Mouse (Mus musculus) megakaryocyte, embryonic 14.5 days (primary cell): ENCODE measurements at regions not wholly inside any gene's neighbourhood (a gene's known extent, or its start where the extent isn't known, plus 50 kb on each side); places are given as distances from the start of the nearest gene placed in this dataset.

Experiments
- FLI1 ChIP-seq: IDR thresholded peaks from 2 replicates; pipeline ENCODE4 v1.6.1; 2012; ENCODE audit warnings: low read length, inconsistent platforms, mixed read lengths
- GATA1 ChIP-seq: IDR thresholded peaks from 3 replicates; pipeline ENCODE4 v1.6.1; 2012; ENCODE audit warnings: mixed read lengths, low read length, inconsistent platforms, borderline replicate concordance

DNA sequence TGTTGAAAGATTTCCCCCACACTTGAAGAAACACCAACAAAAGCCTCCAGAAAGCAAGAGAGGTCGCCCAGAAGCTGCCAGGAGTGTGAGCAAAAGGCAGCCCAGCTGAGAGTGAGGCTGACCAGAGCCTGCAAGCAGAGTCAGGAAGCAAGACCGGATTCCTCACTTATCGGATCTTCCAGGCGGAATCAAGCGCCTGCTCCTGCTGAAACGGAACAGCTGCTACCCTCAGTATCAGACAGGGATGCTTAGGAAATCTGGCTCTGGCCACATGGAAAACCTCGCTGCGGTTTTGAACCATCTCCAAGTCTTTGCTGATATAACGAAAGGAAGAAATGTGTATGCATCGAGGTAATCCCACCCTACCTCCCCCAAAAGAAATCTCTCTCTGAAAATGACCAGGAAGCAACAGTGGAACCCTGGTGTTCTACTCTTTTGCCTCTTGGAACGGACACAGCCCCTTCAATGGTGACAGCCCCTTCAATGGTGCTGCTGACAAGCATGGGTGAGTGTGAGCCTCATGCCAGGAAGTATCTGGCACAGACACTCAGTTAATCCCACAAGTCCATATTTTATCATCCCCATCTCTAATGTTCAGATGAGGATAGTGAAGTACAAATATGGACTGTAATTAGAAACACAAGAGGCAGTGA, 83.3 kb upstream of the Spdye4c start:
- TF ChIP-seq FLI1 (no peak), GATA1 (no peak)
